Mouse (Mus musculus) forebrain, embryonic 10.5 days (tissue): ENCODE measurements at regions not wholly inside any gene's neighbourhood (a gene's known extent, or its start where the extent isn't known, plus 50 kb on each side); places are given as distances from the start of the nearest gene placed in this dataset.

ENCODE experiments used
- DNase-seq: peaks from one replicate; pipeline ENCODE4 v3.0.0-alpha.2; 2017; ENCODE audit warnings: low spot score; ENCODE audit errors: extremely low spot score
- H3K27ac ChIP-seq: fragments of 300-500 bp; sonication (generic); 2 replicates; pipeline ENCODE4 v1.5.1; 2016; ENCODE audit warnings: mild to moderate bottlenecking
- H3K27me3 ChIP-seq: fragments of 300-500 bp; sonication (generic); 2 replicates; pipeline ENCODE4 v1.6.1; 2016; ENCODE audit warnings: mild to moderate bottlenecking; ENCODE audit not compliant: poor library complexity, severe bottlenecking
- H3K36me3 ChIP-seq: fragments of 300-500 bp; sonication (generic); replicated peaks from 2 replicates; pipeline ENCODE4 v1.6.1; 2016; ENCODE audit warnings: mild to moderate bottlenecking, moderate library complexity
- H3K4me1 ChIP-seq: fragments of 300-500 bp; sonication (generic); 2 replicates; pipeline ENCODE4 v1.6.1; 2016
- H3K4me3 ChIP-seq: fragments of 300-500 bp; sonication (generic); 2 replicates; pipeline ENCODE4 v1.5.1; 2016; ENCODE audit warnings: mild to moderate bottlenecking, moderate library complexity
- H3K9me3 ChIP-seq: fragments of 300-500 bp; sonication (generic); 2 replicates; pipeline ENCODE4 v1.6.1; 2016; ENCODE audit warnings: mild to moderate bottlenecking, moderate library complexity
- WGBS: fragments of 180-500 bp; shearing (Covaris S2); methylation state at CpG from one replicate; pipeline ENCODE4 v1.1.7; 2016; 5-methylcytosine and 5-hydroxymethylcytosine counted together

GRCm38 (mm10) chrX:10883729-10884464, 169.1 kb downstream of the Mid1ip1 start:
- no peaks in the 10 kb centered on the region for H3K36me3 ChIP-seq
- no peak overlapping the region for H3K4me3 ChIP-seq
- no peak overlapping the region for H3K27ac ChIP-seq
- 73% methylated on average over 11 of the region's 11 CpGs for WGBS
- no peaks in the 10 kb centered on the region for H3K9me3 ChIP-seq
- H3K27me3 ChIP-seq: no peaks in the 10 kb centered on the region
- DNase-seq: no peak
- peaks cover 12% of the 10 kb centered on the region for H3K4me1 ChIP-seq

- Histone ChIP-seq H3K27ac (no peak overlapping the region), H3K9me3 (no peaks in the 10 kb centered on the region), H3K36me3 (no peaks in the 10 kb centered on the region), H3K4me3 (no peak overlapping the region), H3K4me1 (no peaks in the 10 kb centered on the region), H3K27me3 (0 out of 2 replicates have a peak, but pooled peaks cover 16% of the 10 kb centered on the region)
- DNase-seq: no peak
- WGBS: 87% methylated on average over 3 of the region's 3 CpGs
Observed at GRCm38 (mm10) chrX:10892815-10893214, 178.0 kb downstream of the Mid1ip1 start.

- Histone ChIP-seq H3K9me3 (no peaks in the 10 kb centered on the region), H3K4me1 (no peaks in the 10 kb centered on the region), H3K4me3 (no peak overlapping the region), H3K27me3 (0 out of 2 replicates have a peak, but pooled peaks cover 16% of the 10 kb centered on the region), H3K27ac (no peak overlapping the region), H3K36me3 (no peaks in the 10 kb centered on the region)
- DNase-seq: no peak
- 83% methylated on average over 5 of the region's 5 CpGs for WGBS
Observed at GRCm38 (mm10) chrX:10896193-10896955, 181.6 kb downstream of the Mid1ip1 start.

GRCm38 (mm10) chrX:10902686-10903085, 187.9 kb downstream of the Mid1ip1 start:
- Histone ChIP-seq H3K4me3 (no peak overlapping the region), H3K36me3 (no peaks in the 10 kb centered on the region), H3K9me3 (no peaks in the 10 kb centered on the region), H3K27ac (no peak overlapping the region), H3K27me3 (0 out of 2 replicates have a peak, but pooled peaks cover 6% of the 10 kb centered on the region), H3K4me1 (no peaks in the 10 kb centered on the region)
- DNase-seq: no peak
- WGBS: 94% methylated on average over 4 of the region's 4 CpGs

GRCm38 (mm10) chrX:10904072-10904471, 189.3 kb downstream of the Mid1ip1 start:
- H3K36me3 ChIP-seq: no peaks in the 10 kb centered on the region
- H3K4me3 ChIP-seq: no peak overlapping the region
- DNase-seq: no peak
- no peak overlapping the region for H3K27ac ChIP-seq
- no peaks in the 10 kb centered on the region for H3K4me1 ChIP-seq
- WGBS: 94% methylated on average over 6 of the region's 6 CpGs
- no peaks in the 10 kb centered on the region for H3K9me3 ChIP-seq
- H3K27me3 ChIP-seq: 0 out of 2 replicates have a peak, but pooled peaks cover 6% of the 10 kb centered on the region

- no peak overlapping the region for H3K27ac ChIP-seq
- no peaks in the 10 kb centered on the region for H3K4me1 ChIP-seq
- no peak overlapping the region for H3K4me3 ChIP-seq
- H3K36me3 ChIP-seq: no peaks in the 10 kb centered on the region
- H3K27me3 ChIP-seq: peaks cover 13% of the 10 kb centered on the region; the same call in 1 of the 2 replicates
- 60% methylated on average over 3 of the region's 3 CpGs for WGBS
- DNase-seq: no peak
- H3K9me3 ChIP-seq: no peaks in the 10 kb centered on the region
Observed at GRCm38 (mm10) chrX:10904889-10905288, 190.1 kb downstream of the Mid1ip1 start.

- no peak overlapping the region for H3K27ac ChIP-seq
- H3K4me1 ChIP-seq: no peaks in the 10 kb centered on the region
- 85% methylated on average over 14 of the region's 14 CpGs for WGBS
- DNase-seq: no peak
- peaks cover 11% of the 10 kb centered on the region; the same call in 1 of the 2 replicates for H3K27me3 ChIP-seq
- H3K9me3 ChIP-seq: no peaks in the 10 kb centered on the region
- no peak overlapping the region for H3K4me3 ChIP-seq
- no peaks in the 10 kb centered on the region for H3K36me3 ChIP-seq
Observed at GRCm38 (mm10) chrX:10911127-10912061, 196.6 kb downstream of the Mid1ip1 start.
